Mouse (Mus musculus) C2C12 (cell line): ENCODE data around the gene Sema4d. TPM values are rescaled to one million over a fixed set of nuclear protein-coding genes. Genes with fewer than 3 reads are reported as not detected.

ENCODE experiments used
- H3K27me3 ChIP-seq: one replicate; pipeline ENCODE4 v1.6.1; 2011; ENCODE audit not compliant: control insufficient read depth, insufficient read depth, insufficient read length
- H3K36me3 ChIP-seq: one replicate; pipeline ENCODE4 v1.6.1; 2011; ENCODE audit not compliant: control insufficient read depth, insufficient read depth
- H3K4me3 ChIP-seq: one replicate; pipeline ENCODE4 v1.5.1; 2011; ENCODE audit warnings: mild to moderate bottlenecking, control low read depth; ENCODE audit not compliant: poor library complexity, insufficient read depth, severe bottlenecking
- H3K79me2 ChIP-seq: one replicate; pipeline ENCODE4 v1.6.1; 2011; ENCODE audit not compliant: control insufficient read depth, insufficient read depth
- H3K79me3 ChIP-seq: one replicate; pipeline ENCODE4 v1.6.1; 2011; ENCODE audit warnings: low read depth, control low read depth
- H3ac ChIP-seq: one replicate; pipeline ENCODE3; 2011; ENCODE audit warnings: low read depth; ENCODE audit not compliant: control insufficient read depth, insufficient read length
- CEBPB ChIP-seq: IDR thresholded peaks from one replicate; pipeline ENCODE4 v1.6.1; 2011; ENCODE audit warnings: low read depth, mild to moderate bottlenecking, control low read depth, moderate library complexity
- CTCF ChIP-seq: IDR thresholded peaks from one replicate; pipeline ENCODE4 v1.5.1; 2011; ENCODE audit not compliant: control insufficient read depth, insufficient read depth, insufficient read length
- FOSL1 ChIP-seq: IDR thresholded peaks from one replicate; pipeline ENCODE4 v1.8.0; 2011; ENCODE audit warnings: mild to moderate bottlenecking, low read length; ENCODE audit not compliant: poor library complexity, insufficient read depth, severe bottlenecking
- MAX ChIP-seq: IDR thresholded peaks from one replicate; pipeline ENCODE4 v1.6.1; 2011; ENCODE audit warnings: mild to moderate bottlenecking, control low read depth
- MYOD1 ChIP-seq: IDR thresholded peaks from one replicate; pipeline ENCODE4 v1.6.1; 2011; ENCODE audit warnings: low read depth; ENCODE audit not compliant: control insufficient read depth, insufficient read length
- MYOG ChIP-seq: IDR thresholded peaks from one replicate; pipeline ENCODE4 v1.6.1; 2011; ENCODE audit not compliant: control insufficient read depth, insufficient read length; ENCODE audit errors: extremely low read depth
- USF1 ChIP-seq: IDR thresholded peaks from one replicate; pipeline ENCODE4 v1.6.1; 2011; ENCODE audit warnings: low read depth, mild to moderate bottlenecking, control low read depth, moderate library complexity
- polyA plus RNA-seq: library from polyadenylated mRNA; unstranded; fragments of >200 nt; fragmentation: generic; extraction: Trizol; gene quantifications from one replicate; pipeline ENCODE4 v1.2.1, GENCODE M21; 2012; ENCODE audit warnings: missing spikeins

Sema4d gene
- polyA plus RNA-seq, 1 experiment = 0.20 TPM

GRCm38 (mm10) chr13:51749578-51750345 is 43.8 kb downstream of the Sema4d start:
- TF ChIP-seq CEBPB = no peak
- TF ChIP-seq CTCF = no peak
- TF ChIP-seq MYOD1 = no peak
- no peak for TF ChIP-seq MYOG
- TF ChIP-seq FOSL1 = no peak
- no peak for TF ChIP-seq USF1
- no peak for TF ChIP-seq MAX

DNA sequence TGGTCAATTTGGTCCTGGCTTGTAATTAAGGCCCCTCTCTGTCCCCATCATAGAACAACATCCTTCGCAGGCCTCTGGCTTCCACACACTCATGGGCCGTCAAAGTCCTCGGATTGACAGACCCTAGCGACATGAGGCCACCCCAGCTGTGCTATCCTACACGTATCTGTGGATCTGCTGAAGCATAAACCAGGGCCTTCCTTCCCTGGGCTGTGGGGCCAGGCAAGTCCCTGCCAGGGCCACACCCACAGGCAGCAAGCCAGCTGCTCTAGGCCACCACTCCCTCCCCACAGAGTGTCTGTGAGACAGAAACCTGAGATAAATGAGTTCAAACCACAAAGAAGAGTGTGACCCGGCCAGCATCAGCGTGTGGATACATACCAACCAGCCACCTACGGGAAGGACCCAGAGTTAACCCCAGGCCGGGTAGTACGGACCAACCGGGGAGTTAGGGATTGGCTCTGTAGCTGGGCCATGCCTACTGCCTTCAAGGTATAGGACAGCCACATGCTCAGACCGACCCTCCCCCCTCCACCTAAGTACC is 45.5 kb downstream of the Sema4d start:
- no peak for TF ChIP-seq MYOD1
- TF ChIP-seq MAX = no peak
- no peak for TF ChIP-seq CTCF
- TF ChIP-seq CEBPB = no peak
- TF ChIP-seq FOSL1 = no peak
- TF ChIP-seq MYOG = no peak
- no peak for TF ChIP-seq USF1
- Histone ChIP-seq H3K27me3 (no peaks in the 10 kb centered on the region), H3K79me3 (no peaks in the 10 kb centered on the region), H3K79me2 (no peaks in the 10 kb centered on the region), H3K36me3 (no peaks in the 10 kb centered on the region), H3ac (no peak overlapping the region), H3K4me3 (no peak overlapping the region)

More at GRCm38 (mm10) chr13:51749578-51750345, 43.8 kb downstream of the Sema4d start:
- Histone ChIP-seq H3K27me3 (no peaks in the 10 kb centered on the region), H3K79me3 (no peaks in the 10 kb centered on the region), H3K79me2 (no peaks in the 10 kb centered on the region), H3K36me3 (no peaks in the 10 kb centered on the region), H3ac (no peak overlapping the region), H3K4me3 (no peak overlapping the region)

DNA sequence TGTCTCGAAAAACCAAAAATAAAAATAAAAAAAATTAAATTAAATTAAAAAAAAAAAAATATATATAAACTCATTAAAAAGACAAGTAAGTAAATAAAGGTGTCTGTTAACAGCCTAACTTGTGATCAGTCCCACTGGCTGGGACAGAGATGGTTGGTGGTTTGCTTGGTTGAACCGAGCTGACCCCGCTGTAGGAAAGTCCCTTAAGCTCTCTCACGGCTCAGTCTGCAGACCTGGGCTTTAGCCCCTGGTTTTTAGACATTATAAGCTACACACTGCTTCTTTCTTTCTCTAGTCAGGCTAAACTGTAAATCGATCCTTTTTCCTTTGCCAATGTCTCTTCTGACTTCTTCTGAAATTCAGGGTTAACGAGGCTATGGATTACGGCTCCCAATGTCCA is 46.5 kb downstream of the Sema4d start:
- no peak for TF ChIP-seq CTCF
- TF ChIP-seq MAX = no peak
- no peak for TF ChIP-seq CEBPB
- no peak for TF ChIP-seq FOSL1
- TF ChIP-seq USF1 = no peak
- no peak for TF ChIP-seq MYOG
- H3ac ChIP-seq = no peak overlapping the region
- no peaks in the 10 kb centered on the region for H3K36me3 ChIP-seq
- H3K27me3 ChIP-seq = no peaks in the 10 kb centered on the region
- H3K4me3 ChIP-seq = no peak overlapping the region
- H3K79me3 ChIP-seq = no peaks in the 10 kb centered on the region
- no peaks in the 10 kb centered on the region for H3K79me2 ChIP-seq

DNA sequence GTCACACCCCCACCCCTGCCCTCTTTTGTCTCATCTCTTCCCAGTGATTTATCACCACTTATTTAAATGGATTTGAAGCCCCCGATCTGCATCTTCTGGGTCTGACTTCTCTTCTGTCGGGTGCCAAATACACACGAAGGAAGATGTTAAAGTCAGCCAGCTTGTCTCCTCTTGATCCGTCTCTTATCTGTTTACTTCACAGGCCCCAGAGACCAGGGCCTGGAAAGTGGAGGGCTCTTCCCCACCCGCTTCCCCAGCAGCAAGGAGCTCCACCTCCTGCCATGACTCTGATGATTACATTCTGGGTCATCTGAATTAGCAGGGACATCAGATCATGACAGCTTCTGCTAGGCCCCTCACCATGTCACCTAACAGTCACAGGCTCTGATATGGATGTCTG is 47.7 kb downstream of the Sema4d start:
- no peak for TF ChIP-seq CTCF
- no peak for TF ChIP-seq USF1
- no peak for TF ChIP-seq FOSL1
- TF ChIP-seq MYOG = no peak
- TF ChIP-seq MYOD1 = no peak
- TF ChIP-seq MAX = no peak
- no peak for TF ChIP-seq CEBPB
- no peak overlapping the region for H3ac ChIP-seq
- H3K79me3 ChIP-seq = no peaks in the 10 kb centered on the region
- no peak overlapping the region for H3K4me3 ChIP-seq
- no peaks in the 10 kb centered on the region for H3K79me2 ChIP-seq
- no peaks in the 10 kb centered on the region for H3K27me3 ChIP-seq
- no peaks in the 10 kb centered on the region for H3K36me3 ChIP-seq

DNA sequence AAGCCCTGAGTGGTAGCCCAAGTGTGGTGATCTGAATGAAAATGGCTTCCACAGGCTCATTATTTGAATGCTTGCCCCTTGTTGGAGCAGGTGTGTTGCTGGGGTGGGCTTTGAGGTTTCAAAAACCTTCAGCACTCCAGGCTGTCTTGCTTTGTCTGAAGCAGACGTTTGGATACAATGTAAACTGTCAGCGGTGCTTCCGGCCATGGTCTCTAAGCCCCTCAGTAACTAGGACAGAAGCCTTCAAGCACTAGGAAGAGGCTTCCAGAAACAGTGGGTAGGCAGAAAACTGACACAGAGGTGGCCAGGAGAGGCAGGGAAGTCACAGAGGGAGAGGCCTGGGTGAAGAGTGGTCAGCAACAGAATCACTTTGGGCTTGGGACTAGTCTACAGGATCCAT is 49.7 kb downstream of the Sema4d start:
- no peaks in the 10 kb centered on the region for H3K79me2 ChIP-seq

More for the DNA sequence above, 49.7 kb downstream of the Sema4d start:
- H3K36me3 ChIP-seq = no peaks in the 10 kb centered on the region
- no peaks in the 10 kb centered on the region for H3K27me3 ChIP-seq
- no peak overlapping the region for H3K4me3 ChIP-seq
- no peaks in the 10 kb centered on the region for H3K79me3 ChIP-seq
- TF ChIP-seq MAX = no peak
- TF ChIP-seq FOSL1 = no peak
- TF ChIP-seq CTCF = no peak
- no peak for TF ChIP-seq MYOD1
- TF ChIP-seq MYOG = no peak
- no peak for TF ChIP-seq USF1
- no peak for TF ChIP-seq CEBPB
- H3ac ChIP-seq = no peak overlapping the region
